Mouse (Mus musculus) hindbrain, embryonic 10.5 days (tissue): ENCODE data around the gene Ung. TPM values are rescaled to one million over a fixed set of nuclear protein-coding genes. Genes with fewer than 3 reads are reported as not detected.
A peak's percentile ranks its signal among the peaks of the same experiment; 100 is the strongest.

ENCODE experiments used
- DNase-seq: peaks from one replicate; pipeline ENCODE4 v3.0.0-alpha.2; 2017; ENCODE audit warnings: low spot score
- H3K27ac ChIP-seq: fragments of 300-500 bp; sonication (generic); 2 replicates; pipeline ENCODE4 v1.5.1; 2016; ENCODE audit warnings: mild to moderate bottlenecking, moderate library complexity
- H3K27me3 ChIP-seq: fragments of 300-500 bp; sonication (generic); 2 replicates; pipeline ENCODE4 v1.6.1; 2016; ENCODE audit warnings: mild to moderate bottlenecking; ENCODE audit not compliant: poor library complexity, insufficient read depth, severe bottlenecking
- H3K36me3 ChIP-seq: fragments of 300-500 bp; sonication (generic); 2 replicates; pipeline ENCODE4 v1.6.1; 2016; ENCODE audit warnings: mild to moderate bottlenecking, moderate library complexity
- H3K4me1 ChIP-seq: fragments of 300-500 bp; sonication (generic); replicated peaks from 2 replicates; pipeline ENCODE4 v1.6.1; 2016; ENCODE audit warnings: mild to moderate bottlenecking
- H3K4me3 ChIP-seq: fragments of 300-500 bp; sonication (generic); 2 replicates; pipeline ENCODE4 v1.5.1; 2016; ENCODE audit warnings: mild to moderate bottlenecking, moderate library complexity
- H3K9me3 ChIP-seq: fragments of 300-500 bp; sonication (generic); 2 replicates; pipeline ENCODE4 v1.6.1; 2016; ENCODE audit warnings: mild to moderate bottlenecking, moderate library complexity
- WGBS: fragments of 180-500 bp; shearing (Covaris S2); methylation state at CpG from one replicate; pipeline ENCODE4 v1.1.7; 2016; 5-methylcytosine and 5-hydroxymethylcytosine counted together
- polyA plus RNA-seq: library from polyadenylated mRNA; unstranded; fragments of >200 nt; fragmentation: Nextera tagmentation; extraction: Ambion mirVana; gene quantifications from 2 replicates; pipeline ENCODE4 v1.2.1, GENCODE M21; 2016

The Ung gene
- polyA plus RNA-seq, 1 experiment from 2014 or later = 41.9 TPM

DNA sequence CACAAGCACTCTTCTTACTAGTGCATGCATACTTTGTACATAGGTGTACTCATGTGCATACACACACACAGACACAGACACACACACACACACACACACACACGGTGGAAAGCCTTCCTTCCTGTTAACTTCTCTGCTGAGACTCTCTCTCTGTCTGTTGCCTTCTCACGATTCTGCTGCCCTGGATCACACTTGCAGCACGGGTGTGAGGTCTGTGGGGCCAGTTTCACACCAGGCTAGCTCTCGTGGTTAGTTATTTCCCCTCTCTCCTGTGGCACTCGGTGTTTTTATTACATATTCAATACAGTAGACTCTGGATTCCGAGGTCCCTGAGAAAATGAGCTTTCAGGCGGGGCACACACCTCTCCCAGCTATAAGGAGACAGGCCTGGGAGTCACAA lies 13.6 kb upstream of the Ung start:
- WGBS = 89% methylated on average over 7 of the region's 7 CpGs
- Histone ChIP-seq H3K27me3 (no peaks in the 10 kb centered on the region), H3K4me1 (no peaks in the 10 kb centered on the region), H3K4me3 (no peak overlapping the region), H3K36me3 (peaks cover 98% of the 10 kb centered on the region), H3K27ac (no peak overlapping the region), H3K9me3 (no peaks in the 10 kb centered on the region)
- DNase-seq = no peak

DNA sequence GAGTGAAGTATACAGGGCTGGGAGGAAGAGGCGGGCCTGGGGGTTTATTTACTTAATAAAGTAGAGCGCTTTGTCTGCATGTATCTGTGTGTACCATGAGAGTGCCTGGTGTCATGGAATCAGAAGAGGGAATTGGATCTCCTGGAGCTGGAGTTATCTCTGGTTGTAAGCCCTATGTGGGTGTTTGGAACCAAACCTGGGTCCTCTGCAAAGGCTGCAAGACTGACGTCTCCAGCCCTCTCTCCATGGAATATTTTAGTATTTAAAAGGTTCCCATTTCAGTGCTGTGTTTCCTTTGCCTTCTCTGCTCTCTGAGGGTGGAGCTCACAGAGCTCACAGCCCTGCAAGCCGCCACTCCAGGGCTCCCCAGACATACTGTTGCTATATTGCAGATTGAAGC lies 10.4 kb upstream of the Ung start:
- no peaks in the 10 kb centered on the region for H3K9me3 ChIP-seq
- no peak for DNase-seq
- H3K4me1 ChIP-seq = no peaks in the 10 kb centered on the region
- no peaks in the 10 kb centered on the region for H3K27me3 ChIP-seq
- H3K27ac ChIP-seq = no peak overlapping the region
- H3K4me3 ChIP-seq = no peak overlapping the region
- 90% methylated on average over 4 of the region's 4 CpGs for WGBS
- peaks cover 98% of the 10 kb centered on the region for H3K36me3 ChIP-seq

DNA sequence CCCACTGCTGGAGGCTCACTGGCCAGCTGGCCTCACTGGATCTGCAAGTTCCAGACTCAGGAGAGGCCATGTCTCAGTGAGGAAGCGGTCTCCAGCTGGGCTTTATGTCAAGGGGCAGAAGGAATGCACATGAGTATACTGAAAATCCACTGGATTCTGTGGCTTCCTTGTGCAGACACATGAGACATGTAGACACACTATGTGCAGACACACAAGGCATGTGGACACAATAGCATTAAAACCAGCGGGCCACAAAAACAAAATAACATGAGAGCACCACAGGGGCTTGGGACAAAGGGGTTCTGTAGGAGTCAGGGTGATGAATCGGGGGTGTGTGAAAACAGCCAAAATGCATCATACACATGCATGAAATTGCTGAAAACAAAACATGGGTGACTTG lies 4.2 kb upstream of the Ung start:
- H3K27ac ChIP-seq = no peak overlapping the region
- H3K9me3 ChIP-seq = no peaks in the 10 kb centered on the region
- WGBS = 90% methylated on average over 3 of the region's 3 CpGs
- H3K4me3 ChIP-seq = no peak overlapping the region
- no peak for DNase-seq
- H3K36me3 ChIP-seq = peaks cover 49% of the 10 kb centered on the region
- no peaks in the 10 kb centered on the region for H3K27me3 ChIP-seq
- peaks cover 27% of the 10 kb centered on the region for H3K4me1 ChIP-seq

DNA sequence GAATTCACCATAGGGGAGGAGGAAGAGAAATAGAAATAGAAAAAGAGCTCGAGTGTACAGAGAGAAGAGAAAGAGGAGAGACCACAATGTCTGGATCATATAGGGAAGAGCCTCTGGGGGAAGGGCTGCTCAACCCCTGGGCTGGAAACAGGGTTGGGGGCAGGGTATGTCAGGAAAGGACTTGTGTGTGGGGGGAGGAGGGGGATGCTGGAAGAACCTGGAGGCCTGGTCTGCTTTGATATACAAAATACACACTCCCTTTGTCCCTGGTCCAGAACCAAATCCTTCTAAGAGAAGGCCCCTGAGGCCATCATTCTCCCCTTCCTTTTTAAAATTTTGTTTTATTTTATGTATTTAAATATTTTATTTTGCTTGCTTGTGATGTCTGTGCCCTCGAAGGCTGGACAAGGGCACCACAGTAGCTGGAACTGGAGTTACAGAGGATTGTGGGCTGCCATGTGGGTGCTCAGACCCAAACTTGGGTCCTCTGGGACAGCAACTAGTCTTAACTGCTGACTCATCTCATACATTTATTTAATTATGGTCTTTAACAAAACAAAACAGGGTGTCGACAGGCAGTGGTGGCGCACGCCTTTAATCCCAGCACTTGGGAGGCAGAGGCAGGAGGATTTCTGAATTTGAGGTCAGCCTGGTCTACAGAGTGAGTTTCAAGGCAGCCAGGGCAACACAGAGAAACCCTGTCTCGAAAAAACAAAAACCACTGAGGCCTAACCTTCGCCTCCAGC lies 3.5 kb upstream of the Ung start:
- no peak for DNase-seq
- H3K4me3 ChIP-seq = peak overlapping the region; percentile 76
- 87% methylated on average over 7 of the region's 7 CpGs for WGBS

DNA sequence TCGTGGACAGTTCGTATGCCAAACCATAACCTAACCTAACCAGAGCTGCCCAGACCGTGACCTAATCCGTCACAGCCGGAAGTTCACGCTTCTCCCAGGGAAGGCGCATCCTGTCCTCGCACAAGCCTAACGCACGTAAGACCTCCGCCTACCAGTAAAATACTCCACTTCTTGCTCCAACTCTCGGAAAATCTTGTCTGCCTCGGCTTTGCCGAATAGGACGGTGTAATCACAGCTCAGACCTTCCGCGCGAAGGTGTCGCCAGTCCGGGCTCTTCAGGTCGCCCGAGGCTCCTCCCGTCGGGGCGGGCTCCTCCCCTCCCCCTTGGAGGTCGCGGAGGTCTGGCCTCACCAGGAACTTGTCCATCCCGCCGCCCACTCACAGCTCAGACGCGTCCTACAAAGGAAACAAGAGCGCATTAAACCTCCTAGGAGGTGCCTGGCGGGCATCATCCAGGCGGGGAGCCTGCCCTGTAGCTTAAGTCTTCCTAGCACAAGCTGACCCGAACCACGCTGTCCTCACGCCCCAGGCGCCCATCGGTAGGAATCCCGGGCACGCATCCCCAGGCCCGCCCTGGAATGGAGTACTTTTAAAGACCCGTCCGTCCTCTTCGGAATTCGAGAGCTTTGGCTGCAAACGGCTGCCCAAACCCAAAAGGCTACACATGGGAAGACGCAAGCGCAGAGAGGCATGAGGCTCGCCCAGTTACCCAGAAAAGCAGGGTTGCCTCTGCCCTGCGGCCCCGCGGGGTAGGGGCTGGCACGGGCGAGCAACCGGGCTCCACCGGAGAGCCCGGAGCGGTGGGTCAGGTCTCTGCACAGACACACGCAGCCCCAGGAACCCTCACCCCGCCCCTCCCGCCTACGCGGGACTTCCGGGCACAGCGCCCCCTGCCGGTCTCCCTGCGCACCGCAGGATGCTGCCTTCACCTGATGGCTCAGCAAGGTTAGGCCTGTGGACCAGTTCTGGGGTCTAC lies 2.5 kb upstream of the Ung start, which contains the start of gene Alkbh2:
Alkbh2 (minus strand) TSS at position 845 of the 976 bp plus-strand sequence.
- H3K27me3 ChIP-seq = no peaks in the 10 kb centered on the region
- H3K9me3 ChIP-seq = no peaks in the 10 kb centered on the region
- peak within 1 kb of the TSS; percentile 92 for H3K27ac ChIP-seq
- peak; percentile 93 for DNase-seq
- H3K4me3 ChIP-seq = peak within 1 kb of the TSS; percentile 76
- H3K36me3 ChIP-seq = peaks cover 37% of the 10 kb centered on the region
- WGBS = under 1% methylated on average over 69 of the region's 69 CpGs
- peaks cover 44% of the 10 kb centered on the region for H3K4me1 ChIP-seq

More for the DNA sequence above, 3.5 kb upstream of the Ung start:
- peak overlapping the region; percentile 92; the same call in 1 of the 2 replicates for H3K27ac ChIP-seq
- no peaks in the 10 kb centered on the region for H3K9me3 ChIP-seq
- no peaks in the 10 kb centered on the region for H3K27me3 ChIP-seq
- H3K36me3 ChIP-seq = peaks cover 43% of the 10 kb centered on the region
- H3K4me1 ChIP-seq = peaks cover 34% of the 10 kb centered on the region

DNA sequence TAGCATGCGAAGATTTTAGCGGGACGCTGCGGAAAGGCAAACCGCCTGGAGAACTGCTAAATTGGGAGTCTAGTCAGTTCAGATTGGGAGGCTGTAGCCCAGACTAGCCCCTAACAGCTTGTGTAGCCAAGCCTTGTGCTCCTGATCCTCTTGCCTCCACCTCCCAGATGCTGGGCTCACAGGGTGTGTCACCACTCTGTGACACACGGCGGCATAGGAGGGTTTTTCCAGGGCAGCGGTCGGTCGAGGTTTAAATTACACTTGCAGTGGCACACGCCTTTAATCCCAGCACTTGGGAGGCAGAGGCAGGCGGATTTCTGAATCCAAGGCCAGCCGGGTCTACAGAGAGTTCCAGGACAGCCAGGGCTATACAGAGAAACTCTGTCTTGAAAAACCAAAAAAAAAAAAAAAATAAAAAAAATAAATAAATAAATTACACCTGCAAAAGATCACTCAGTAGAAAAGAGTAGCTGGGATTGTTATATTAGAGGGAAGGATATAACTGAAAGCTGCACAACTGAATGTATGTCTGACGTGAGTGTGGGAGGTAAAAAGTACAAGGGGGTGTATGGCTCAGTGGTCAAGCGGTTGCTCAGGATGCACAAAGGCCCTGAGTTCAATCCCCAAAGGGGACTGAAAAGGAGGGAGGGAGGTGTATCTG lies 506 bp upstream of the Ung start:
- 80% methylated on average over 15 of the region's 15 CpGs for WGBS
- H3K27me3 ChIP-seq = no peaks in the 10 kb centered on the region
- H3K36me3 ChIP-seq = peaks cover 31% of the 10 kb centered on the region
- peaks cover 60% of the 10 kb centered on the region for H3K4me1 ChIP-seq
- peak overlapping the region; percentile 86; the same call in 1 of the 2 replicates for H3K27ac ChIP-seq
- peak overlapping the region; percentile 92 for H3K4me3 ChIP-seq
- no peaks in the 10 kb centered on the region for H3K9me3 ChIP-seq
- no peak for DNase-seq

DNA sequence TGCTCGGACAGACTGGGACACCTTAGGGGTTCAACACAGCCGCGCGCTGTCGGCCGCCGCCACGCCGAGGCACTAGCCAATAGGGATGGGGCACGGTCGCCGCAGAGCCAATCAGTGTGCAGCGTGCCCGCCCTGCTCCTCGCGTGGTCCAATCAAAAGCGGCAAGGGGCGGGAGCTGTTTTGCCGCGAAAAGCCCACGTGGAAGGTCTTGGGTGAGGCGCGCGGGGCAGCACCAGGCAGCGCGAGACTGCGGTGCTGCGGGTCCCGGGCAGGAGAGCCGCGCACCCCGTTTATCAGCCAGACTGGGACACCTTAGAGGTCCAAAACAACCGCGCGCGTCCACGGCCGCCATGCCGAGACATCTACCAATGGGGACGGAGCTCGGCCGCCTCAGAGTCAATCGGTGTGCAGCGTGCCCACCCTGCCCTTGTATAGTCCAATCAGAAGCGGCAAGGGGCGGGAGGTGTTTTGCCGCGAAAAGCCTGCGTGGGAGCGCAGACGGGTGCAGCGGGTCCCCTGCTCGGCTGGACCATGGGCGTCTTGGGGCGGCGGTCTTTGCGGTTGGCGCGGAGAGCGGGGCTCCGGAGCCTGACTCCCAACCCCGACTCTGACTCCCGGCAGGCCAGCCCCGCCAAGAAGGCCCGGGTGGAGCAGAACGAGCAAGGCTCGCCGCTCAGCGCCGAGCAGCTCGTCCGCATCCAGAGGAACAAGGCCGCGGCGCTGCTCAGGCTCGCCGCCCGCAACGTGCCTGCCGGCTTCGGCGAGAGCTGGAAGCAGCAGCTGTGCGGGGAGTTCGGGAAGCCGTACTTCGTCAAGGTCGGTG lies 723 bp downstream of the Ung start:
- H3K9me3 ChIP-seq = no peaks in the 10 kb centered on the region
- peaks cover 31% of the 10 kb centered on the region for H3K36me3 ChIP-seq
- no peaks in the 10 kb centered on the region for H3K27me3 ChIP-seq
- H3K27ac ChIP-seq = peak overlapping the region; percentile 86
- H3K4me3 ChIP-seq = peak overlapping the region; percentile 92
- peaks cover 60% of the 10 kb centered on the region for H3K4me1 ChIP-seq
- WGBS = 0% methylated on average over 87 of the region's 87 CpGs
- peak; percentile 94 for DNase-seq

DNA sequence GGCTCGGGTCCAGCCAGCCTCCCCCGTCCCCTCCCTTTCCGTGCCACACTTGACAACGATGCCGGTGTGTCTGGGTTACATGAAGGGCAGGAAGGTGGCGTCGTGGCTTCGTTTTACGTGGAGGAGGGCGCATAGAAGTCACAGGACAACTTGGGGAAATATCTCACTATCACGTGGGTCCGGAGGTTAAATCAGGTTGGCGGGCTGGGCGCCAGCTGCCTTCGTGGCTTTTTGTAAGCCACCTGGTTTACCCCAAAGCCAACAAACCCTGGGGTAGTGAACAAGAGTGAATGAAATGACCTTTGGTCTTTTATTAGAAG lies 1.3 kb downstream of the Ung start:
- Histone ChIP-seq H3K36me3 (peaks cover 37% of the 10 kb centered on the region), H3K27me3 (no peaks in the 10 kb centered on the region), H3K27ac (peak overlapping the region; percentile 86), H3K4me3 (peak overlapping the region; percentile 92), H3K4me1 (peaks cover 60% of the 10 kb centered on the region), H3K9me3 (no peaks in the 10 kb centered on the region)
- no peak for DNase-seq
- WGBS = under 1% methylated on average over 15 of the region's 15 CpGs

DNA sequence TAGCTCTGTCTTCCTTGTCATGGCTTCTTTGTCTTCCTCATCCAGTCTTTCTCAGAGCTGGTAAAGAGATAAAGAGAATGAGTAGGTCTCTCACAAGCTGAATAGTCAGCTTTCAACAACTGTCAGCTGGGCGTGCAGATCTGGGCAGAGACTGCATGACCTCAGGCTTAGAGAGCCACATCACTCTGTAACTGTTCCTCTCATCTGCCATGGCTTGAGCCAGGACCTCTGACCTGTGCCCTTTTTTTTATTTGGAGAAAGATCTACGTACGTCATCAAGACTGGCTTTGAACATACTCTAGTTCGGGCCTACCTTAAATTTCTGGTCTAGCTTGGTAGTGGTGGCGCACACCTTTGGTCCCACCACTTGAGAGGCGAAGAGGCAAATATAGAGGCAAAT lies 2.7 kb downstream of the Ung start:
- Histone ChIP-seq H3K27me3 (no peaks in the 10 kb centered on the region), H3K4me3 (peak overlapping the region; percentile 92; the same call in 1 of the 2 replicates), H3K4me1 (peaks cover 51% of the 10 kb centered on the region), H3K36me3 (peaks cover 50% of the 10 kb centered on the region), H3K27ac (no peak overlapping the region), H3K9me3 (no peaks in the 10 kb centered on the region)
- 75% methylated on average over 6 of the region's 6 CpGs for WGBS
- DNase-seq = no peak

DNA sequence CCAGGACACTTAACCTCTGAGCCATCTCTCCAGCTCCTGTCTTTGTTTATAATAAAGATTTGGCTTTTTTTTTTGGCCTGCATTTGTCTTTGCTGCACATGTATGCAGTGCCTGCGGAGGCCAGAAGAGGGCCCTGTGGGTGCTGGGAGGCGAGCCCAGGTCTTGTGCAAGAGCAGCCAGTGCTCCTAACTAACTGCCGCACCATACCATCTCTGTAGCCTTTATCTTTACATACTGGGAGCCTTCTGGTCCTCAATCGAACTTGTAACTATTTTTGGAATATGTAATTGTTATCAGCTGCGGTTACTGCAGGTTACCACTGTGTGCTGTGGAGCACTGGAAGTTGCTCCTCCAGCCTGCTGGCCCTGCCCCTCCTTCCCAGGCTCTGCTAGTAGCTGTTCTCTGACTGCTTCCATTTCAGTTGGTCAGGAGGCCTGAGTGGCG lies 3.9 kb downstream of the Ung start:
- peak; percentile 35 for DNase-seq
- H3K27ac ChIP-seq = no peak overlapping the region
- peaks cover 61% of the 10 kb centered on the region for H3K36me3 ChIP-seq
- no peaks in the 10 kb centered on the region for H3K9me3 ChIP-seq
- peaks cover 60% of the 10 kb centered on the region for H3K4me1 ChIP-seq
- 68% methylated on average over 6 of the region's 6 CpGs for WGBS
- H3K27me3 ChIP-seq = no peaks in the 10 kb centered on the region
- no peak overlapping the region for H3K4me3 ChIP-seq

DNA sequence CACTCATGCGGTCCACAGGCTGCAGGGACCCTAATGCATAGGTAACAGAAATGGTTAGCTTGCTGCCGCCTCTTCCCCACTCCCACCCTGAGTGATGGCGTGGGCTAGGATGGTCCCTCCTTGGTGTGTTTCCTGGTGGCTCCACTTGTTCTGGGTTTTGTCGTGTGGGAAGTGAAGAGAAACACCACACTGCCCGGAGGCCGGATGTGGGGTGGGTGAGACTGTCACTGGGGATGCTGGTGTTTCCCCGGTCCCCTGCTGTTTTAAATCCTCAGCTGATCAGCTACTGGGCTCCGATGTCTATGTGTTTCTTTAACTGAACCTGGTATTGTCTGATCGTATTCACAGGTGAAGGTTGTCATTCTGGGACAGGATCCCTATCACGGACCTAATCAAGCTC lies 5.3 kb downstream of the Ung start:
- H3K4me1 ChIP-seq = peaks cover 59% of the 10 kb centered on the region

More for the DNA sequence above, 5.3 kb downstream of the Ung start:
- Histone ChIP-seq H3K4me3 (no peak overlapping the region), H3K27ac (no peak overlapping the region), H3K36me3 (peaks cover 75% of the 10 kb centered on the region), H3K9me3 (no peaks in the 10 kb centered on the region), H3K27me3 (no peaks in the 10 kb centered on the region)
- WGBS = 93% methylated on average over 10 of the region's 10 CpGs
- no peak for DNase-seq
